Mouse (Mus musculus): ENCODE data around the gene Gatb. TPM values are rescaled to one million over a fixed set of nuclear protein-coding genes. Genes with fewer than 3 reads are reported as not detected.

Gatb gene
- total and polyA plus RNA-seq, 3 experiments, result 8.4 to 23.3 (median 19.5) TPM

DNA sequence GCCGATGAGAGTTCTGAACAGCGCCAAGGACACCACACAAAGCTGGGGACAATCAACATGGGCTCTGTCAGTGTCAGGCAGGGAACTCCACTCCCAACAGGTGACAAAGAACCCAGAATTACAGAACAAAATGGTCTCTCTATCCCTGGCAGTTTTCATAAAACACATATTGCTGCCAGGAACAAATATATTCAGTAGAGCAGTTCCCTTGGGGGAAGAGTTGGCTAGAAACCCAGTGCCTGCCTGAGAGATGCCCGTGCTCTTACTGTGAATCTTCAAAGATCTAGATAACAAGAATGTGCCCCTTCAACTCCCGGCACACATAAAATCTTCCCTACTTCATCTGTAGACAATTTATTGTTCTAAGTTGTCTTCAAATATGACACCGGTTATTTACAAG is 109.7 kb downstream of the Gatb start:
- no peak for TF ChIP-seq GATA2 (IDR thresholded peaks at IDR 0.05; ENCODE audit: borderline replicate concordance, low read depth, low read length)
- TF ChIP-seq TAL1 (conservative IDR thresholded peaks at IDR 0.05; ENCODE audit: low read depth, low read length), result no peak
- TF ChIP-seq CTCF (IDR thresholded peaks at IDR 0.05; ENCODE audit: low read depth, low read length), result no peak
- TF ChIP-seq POLR2AphosphoS5 (IDR thresholded peaks at IDR 0.05; ENCODE audit: insufficient replicate concordance, low read depth, low read length), result no peak
- TF ChIP-seq GATA1 (IDR thresholded peaks at IDR 0.05; ENCODE audit: borderline replicate concordance, low read length), result no peak
- H3K4me1 ChIP-seq (ENCODE audit: insufficient read depth, low read depth, low read length), result no peaks in the 10 kb centered on the region
- no peak overlapping the region for H3K4me3 ChIP-seq (ENCODE audit: low read depth, low read length)
- no peaks in the 10 kb centered on the region for H3K36me3 ChIP-seq (replicated peaks)
- DNase-seq (ENCODE audit: low spot score) (no peak), ATAC-seq (ENCODE audit: extremely low read depth, insufficient number of reproducible peaks, low FRiP score, poor library complexity, severe bottlenecking) (no peak)
- H3K27me3 ChIP-seq (ENCODE audit: insufficient read depth, low read length), result peaks cover 21% of the 10 kb centered on the region
- no peaks in the 10 kb centered on the region for H3K9me3 ChIP-seq (replicated peaks)

DNA sequence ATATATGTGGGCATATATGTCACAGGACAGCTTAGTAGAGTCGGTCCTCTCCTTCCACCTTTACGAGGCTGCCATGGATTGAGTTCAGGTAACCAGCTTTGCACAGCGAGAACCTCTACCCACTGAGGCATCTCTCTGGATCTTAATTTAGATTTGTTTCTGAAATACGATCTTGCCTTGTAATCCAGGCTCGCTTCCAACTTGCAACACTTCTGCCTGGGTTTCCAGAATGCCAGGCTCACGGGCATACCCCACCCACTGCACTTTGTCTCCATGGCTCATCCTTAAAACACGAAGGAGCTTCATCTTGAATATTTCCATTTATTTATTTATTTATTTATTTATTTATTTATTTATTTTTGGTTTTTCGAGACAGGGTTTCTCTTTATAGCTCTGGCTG is 111.4 kb downstream of the Gatb start:
- Histone ChIP-seq H3K27me3 (ENCODE audit: insufficient read depth, low read length) (peaks cover 19% of the 10 kb centered on the region), H3K36me3 (replicated peaks) (no peaks in the 10 kb centered on the region), H3K9me3 (replicated peaks) (no peaks in the 10 kb centered on the region), H3K4me3 (ENCODE audit: low read depth, low read length) (no peak overlapping the region), H3K4me1 (ENCODE audit: insufficient read depth, low read depth, low read length) (no peaks in the 10 kb centered on the region)
- TF ChIP-seq TAL1 (conservative IDR thresholded peaks at IDR 0.05; ENCODE audit: low read depth, low read length) (no peak), GATA1 (IDR thresholded peaks at IDR 0.05; ENCODE audit: borderline replicate concordance, low read length) (no peak), POLR2AphosphoS5 (IDR thresholded peaks at IDR 0.05; ENCODE audit: insufficient replicate concordance, low read depth, low read length) (no peak), CTCF (IDR thresholded peaks at IDR 0.05; ENCODE audit: low read depth, low read length) (no peak), GATA2 (IDR thresholded peaks at IDR 0.05; ENCODE audit: borderline replicate concordance, low read depth, low read length) (no peak)
- ATAC-seq (ENCODE audit: extremely low read depth, insufficient number of reproducible peaks, low FRiP score, poor library complexity, severe bottlenecking) (no peak), DNase-seq (ENCODE audit: low spot score) (no peak)

DNA sequence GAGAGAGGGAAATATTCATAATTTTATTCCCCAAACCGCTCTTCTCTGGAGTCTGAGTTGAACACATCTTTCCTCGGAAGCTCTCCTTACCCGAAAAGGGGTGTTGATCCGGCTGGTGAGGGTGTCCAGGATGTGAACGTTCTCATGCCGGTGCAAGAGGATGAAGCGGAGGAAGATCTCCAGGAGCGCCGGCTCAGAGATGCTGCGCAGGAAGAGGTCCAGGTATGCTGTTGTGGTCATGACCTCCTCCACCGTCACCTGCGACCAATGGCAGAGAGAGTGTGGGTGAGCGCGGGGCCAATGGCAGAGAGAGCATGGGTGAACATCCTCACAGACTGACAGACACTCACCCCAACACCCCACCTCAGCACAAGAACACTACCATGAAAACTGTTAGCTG is 114.4 kb downstream of the Gatb start:
- Histone ChIP-seq H3K9me3 (replicated peaks) (no peaks in the 10 kb centered on the region), H3K36me3 (replicated peaks) (no peaks in the 10 kb centered on the region), H3K4me3 (ENCODE audit: low read depth, low read length) (no peak overlapping the region), H3K27me3 (ENCODE audit: insufficient read depth, low read length) (peaks cover 17% of the 10 kb centered on the region), H3K4me1 (ENCODE audit: insufficient read depth, low read depth, low read length) (no peaks in the 10 kb centered on the region)
- ATAC-seq (ENCODE audit: extremely low read depth, insufficient number of reproducible peaks, low FRiP score, poor library complexity, severe bottlenecking), result no peak
- DNase-seq (ENCODE audit: low spot score), result no peak
- no peak for TF ChIP-seq TAL1 (conservative IDR thresholded peaks at IDR 0.05; ENCODE audit: low read depth, low read length)
- TF ChIP-seq CTCF (IDR thresholded peaks at IDR 0.05; ENCODE audit: low read depth, low read length), result no peak
- TF ChIP-seq GATA2 (IDR thresholded peaks at IDR 0.05; ENCODE audit: borderline replicate concordance, low read depth, low read length), result no peak
- no peak for TF ChIP-seq POLR2AphosphoS5 (IDR thresholded peaks at IDR 0.05; ENCODE audit: insufficient replicate concordance, low read depth, low read length)
- TF ChIP-seq GATA1 (IDR thresholded peaks at IDR 0.05; ENCODE audit: borderline replicate concordance, low read length), result no peak

DNA sequence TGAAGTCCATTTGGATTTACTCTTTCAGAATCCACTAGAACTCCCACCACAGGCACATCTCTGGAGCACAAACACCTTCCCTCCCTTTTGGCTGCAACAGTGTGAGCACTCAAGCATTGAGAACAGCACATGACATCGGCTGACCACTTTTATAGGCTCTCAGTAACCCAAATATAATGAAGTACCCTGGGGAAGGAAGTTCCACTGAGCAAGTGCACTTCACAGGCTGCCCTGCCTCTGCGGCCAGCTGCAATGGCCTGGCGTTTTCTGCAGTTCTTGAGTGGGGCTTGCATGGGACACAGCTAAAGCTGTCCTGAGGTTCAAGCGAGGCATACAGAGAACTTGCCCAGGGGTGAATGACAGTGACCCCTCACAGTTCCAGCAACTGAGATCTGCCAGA is 117.2 kb downstream of the Gatb start:
- TF ChIP-seq POLR2AphosphoS5 (IDR thresholded peaks at IDR 0.05; ENCODE audit: insufficient replicate concordance, low read depth, low read length) (no peak), CTCF (IDR thresholded peaks at IDR 0.05; ENCODE audit: low read depth, low read length) (no peak), GATA1 (IDR thresholded peaks at IDR 0.05; ENCODE audit: borderline replicate concordance, low read length) (no peak), GATA2 (IDR thresholded peaks at IDR 0.05; ENCODE audit: borderline replicate concordance, low read depth, low read length) (no peak), TAL1 (conservative IDR thresholded peaks at IDR 0.05; ENCODE audit: low read depth, low read length) (no peak)
- Histone ChIP-seq H3K4me1 (ENCODE audit: insufficient read depth, low read depth, low read length) (no peaks in the 10 kb centered on the region), H3K36me3 (replicated peaks) (no peaks in the 10 kb centered on the region), H3K4me3 (ENCODE audit: low read depth, low read length) (no peak overlapping the region), H3K27me3 (ENCODE audit: insufficient read depth, low read length) (peaks cover 14% of the 10 kb centered on the region), H3K9me3 (replicated peaks) (no peaks in the 10 kb centered on the region)
- ATAC-seq (ENCODE audit: extremely low read depth, insufficient number of reproducible peaks, low FRiP score, poor library complexity, severe bottlenecking) (no peak), DNase-seq (ENCODE audit: low spot score) (no peak)

DNA sequence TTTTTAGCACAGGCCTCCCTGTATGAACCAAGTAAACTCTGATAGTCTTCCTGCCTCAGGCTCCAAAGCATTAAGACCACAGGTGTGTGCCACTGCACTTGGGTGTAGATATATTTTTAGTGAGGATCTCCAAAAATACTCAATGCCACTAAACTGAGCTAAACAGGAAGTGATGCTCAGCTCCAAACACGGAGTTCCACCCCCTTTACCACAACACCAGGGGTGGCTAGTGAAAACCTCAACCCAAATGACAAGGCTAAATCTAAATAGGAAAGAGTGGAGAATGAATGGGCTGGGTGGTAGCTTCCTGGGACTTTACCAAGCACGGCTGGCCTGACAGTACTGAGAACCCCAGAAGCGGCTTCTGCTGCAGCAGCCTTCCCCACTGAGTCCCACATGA is 119.1 kb downstream of the Gatb start:
- no peak for DNase-seq (ENCODE audit: low spot score)
- TF ChIP-seq GATA2 (IDR thresholded peaks at IDR 0.05; ENCODE audit: borderline replicate concordance, low read depth, low read length) (no peak), TAL1 (conservative IDR thresholded peaks at IDR 0.05; ENCODE audit: low read depth, low read length) (no peak), POLR2AphosphoS5 (IDR thresholded peaks at IDR 0.05; ENCODE audit: insufficient replicate concordance, low read depth, low read length) (no peak), GATA1 (IDR thresholded peaks at IDR 0.05; ENCODE audit: borderline replicate concordance, low read length) (no peak), CTCF (IDR thresholded peaks at IDR 0.05; ENCODE audit: low read depth, low read length) (no peak)
- ATAC-seq (ENCODE audit: extremely low read depth, insufficient number of reproducible peaks, low FRiP score, poor library complexity, severe bottlenecking), result no peak
- Histone ChIP-seq H3K9me3 (replicated peaks) (no peaks in the 10 kb centered on the region), H3K4me1 (ENCODE audit: insufficient read depth, low read depth, low read length) (no peaks in the 10 kb centered on the region), H3K27me3 (ENCODE audit: insufficient read depth, low read length) (peaks cover 12% of the 10 kb centered on the region), H3K36me3 (replicated peaks) (no peaks in the 10 kb centered on the region), H3K4me3 (ENCODE audit: low read depth, low read length) (no peak overlapping the region)

DNA sequence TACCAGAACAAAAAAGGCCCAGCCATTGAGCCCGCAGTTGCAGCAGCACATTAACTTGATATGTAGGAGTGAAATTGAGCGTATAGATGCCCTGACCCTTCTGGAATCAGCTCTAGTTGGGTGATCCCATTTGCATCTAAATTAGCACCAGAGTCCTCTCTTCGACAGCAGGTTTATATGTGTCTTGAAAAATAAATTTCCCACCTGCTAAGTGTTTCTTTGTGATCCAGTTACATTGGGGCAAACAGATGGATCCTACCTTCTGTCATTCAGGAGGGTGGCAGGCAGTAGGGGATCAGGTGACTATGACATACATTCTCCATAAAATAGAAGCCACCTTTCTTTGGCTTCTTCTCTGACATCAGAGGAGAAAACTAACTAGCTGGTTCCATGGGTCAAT is 121.1 kb downstream of the Gatb start:
- ATAC-seq (ENCODE audit: extremely low read depth, insufficient number of reproducible peaks, low FRiP score, poor library complexity, severe bottlenecking) (no peak), DNase-seq (ENCODE audit: low spot score) (no peak)
- TF ChIP-seq POLR2AphosphoS5 (IDR thresholded peaks at IDR 0.05; ENCODE audit: insufficient replicate concordance, low read depth, low read length) (no peak), GATA2 (IDR thresholded peaks at IDR 0.05; ENCODE audit: borderline replicate concordance, low read depth, low read length) (no peak), CTCF (IDR thresholded peaks at IDR 0.05; ENCODE audit: low read depth, low read length) (no peak), GATA1 (IDR thresholded peaks at IDR 0.05; ENCODE audit: borderline replicate concordance, low read length) (no peak), TAL1 (conservative IDR thresholded peaks at IDR 0.05; ENCODE audit: low read depth, low read length) (no peak)
- H3K4me3 ChIP-seq (ENCODE audit: low read depth, low read length), result no peak overlapping the region
- no peaks in the 10 kb centered on the region for H3K36me3 ChIP-seq (replicated peaks)
- H3K27me3 ChIP-seq (ENCODE audit: insufficient read depth, low read length), result peaks cover 7% of the 10 kb centered on the region
- H3K4me1 ChIP-seq (ENCODE audit: insufficient read depth, low read depth, low read length), result no peaks in the 10 kb centered on the region
- H3K9me3 ChIP-seq (replicated peaks), result no peaks in the 10 kb centered on the region
